Mouse (Mus musculus) frontal cortex, postnatal 36 days (tissue): ENCODE measurements around the gene Cryzl1.
"Not testable (repeated sequence)": the region's sequence is repeated elsewhere in the genome, so short reads cannot be mapped to it uniquely, and the experiment has no call there.

Experiments used
- DNase-seq, 2 experiments: peaks; one replicate each; pipeline ENCODE4 v3.0.0; 2022; ENCODE audit warnings: low spot score in 2 of 2

Cryzl1 gene

DNA sequence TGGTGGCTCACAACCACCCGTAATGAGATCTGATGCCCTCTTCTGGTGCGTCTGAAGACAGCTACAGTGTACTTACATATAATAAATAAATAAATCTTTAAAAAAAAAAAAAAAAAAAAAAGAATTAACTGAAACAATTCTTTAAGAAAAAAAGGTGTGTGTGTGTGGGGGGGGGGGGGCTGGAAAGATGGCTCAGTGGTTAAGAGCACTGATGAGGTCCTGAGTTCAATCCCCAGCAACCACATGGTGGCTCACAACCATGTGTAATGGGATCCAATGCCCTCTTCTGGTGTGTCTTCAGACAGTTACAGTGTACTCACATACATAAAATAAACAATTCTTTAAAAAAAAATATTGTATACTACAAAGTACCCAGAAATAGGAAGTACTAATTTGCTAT, 83.4 kb downstream of the Cryzl1 start:
- DNase-seq = not testable (repeated sequence)

DNA sequence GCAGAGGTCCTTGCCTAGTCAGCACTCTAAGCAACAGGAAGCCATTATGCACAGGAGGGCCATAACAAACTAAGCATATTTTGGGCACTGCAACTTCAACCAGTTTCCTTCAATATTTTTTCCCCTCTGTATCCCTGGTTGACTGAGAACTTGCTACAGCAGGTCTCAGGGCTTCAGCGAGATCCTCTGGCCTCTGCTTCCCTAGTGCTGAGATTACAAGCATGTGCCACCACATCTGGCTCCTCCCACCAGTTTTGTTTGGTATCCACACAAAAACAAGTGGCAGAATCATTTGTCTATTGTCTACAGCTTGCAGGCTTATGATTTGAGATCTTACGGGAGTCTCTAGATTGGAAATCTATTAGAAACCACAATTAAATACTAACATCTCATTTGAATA, 83.9 kb downstream of the Cryzl1 start:
- DNase-seq = no peak

DNA sequence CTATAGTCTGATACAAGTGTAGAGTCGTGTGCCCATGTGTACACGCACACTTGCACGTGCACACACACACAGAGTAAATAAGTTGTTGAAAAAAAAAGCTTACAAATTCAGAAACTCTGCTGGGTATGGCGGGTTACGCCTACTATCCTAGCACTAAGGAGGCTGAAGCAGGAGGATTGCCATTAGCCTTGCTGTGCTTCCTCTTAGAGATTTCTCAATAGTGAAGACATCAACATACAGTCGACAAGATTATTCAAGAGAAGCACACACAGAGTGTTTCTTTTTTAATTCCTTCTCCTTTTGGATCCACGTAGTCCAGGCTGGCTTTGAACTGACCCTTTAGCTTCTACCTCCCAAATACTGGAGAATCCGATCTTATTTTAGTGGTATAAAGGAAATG, 88.6 kb downstream of the Cryzl1 start:
- DNase-seq = no peak

DNA sequence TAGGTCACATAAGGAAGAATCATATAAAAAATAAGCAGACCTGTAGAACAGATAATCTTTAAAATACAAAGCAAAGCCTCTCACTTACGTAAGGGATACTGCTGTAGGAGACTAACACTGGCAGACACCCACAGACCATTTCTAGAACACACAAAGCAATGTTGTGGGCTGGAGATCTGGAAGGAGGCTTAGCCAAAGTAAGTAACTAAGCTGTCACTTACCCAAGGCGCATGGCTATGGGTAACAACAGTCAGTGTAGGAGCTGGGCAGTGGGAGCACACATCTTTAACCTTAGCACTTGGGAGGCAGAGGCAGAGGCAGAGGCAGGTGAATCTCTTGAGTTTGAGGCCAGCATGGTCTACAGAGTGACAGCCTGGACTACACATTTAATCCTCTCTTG, 89.1 kb downstream of the Cryzl1 start:
- DNase-seq = peak; percentile 28 to 46
